Mouse (Mus musculus): Measurements from ENCODE around the gene Plekhs1. TPM values are rescaled to one million over a fixed set of nuclear protein-coding genes. Genes with fewer than 3 reads are reported as not detected.
A peak's percentile ranks its signal among the peaks of the same experiment; 100 is the strongest.

The Plekhs1 gene
- polyA plus RNA-seq (2012): not detected in 2 replicates

DNA sequence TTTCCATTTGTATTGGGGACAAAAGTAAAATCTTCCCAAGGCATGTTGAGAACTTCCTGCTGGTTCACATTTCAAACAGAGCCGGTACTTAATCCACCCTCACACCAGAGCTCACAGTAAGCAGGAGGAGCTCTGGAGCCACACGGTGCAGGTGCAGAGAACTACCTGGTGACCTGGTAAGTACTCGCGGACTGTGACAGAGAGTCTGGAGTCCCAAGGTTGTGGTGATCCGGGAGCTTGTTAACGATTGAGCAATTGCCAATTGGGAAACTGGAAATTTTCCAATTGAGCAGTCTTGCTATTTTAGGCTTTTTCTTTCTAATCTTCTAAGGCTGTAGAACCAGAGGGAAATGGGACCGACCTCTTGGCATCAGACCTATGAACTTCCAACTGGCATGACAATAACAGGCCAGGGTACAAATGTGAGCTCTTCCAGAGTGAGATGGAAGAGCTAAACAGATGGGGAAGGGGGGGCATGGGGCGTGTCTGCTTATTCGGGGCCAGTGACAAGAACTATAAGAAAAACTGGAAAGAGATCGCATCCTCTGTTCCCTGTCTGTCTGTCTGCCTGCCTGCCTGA, at the start of gene Plekhs1:
Plekhs1 (plus strand) TSS at position 119 of the 580 bp plus-strand sequence.
- TF ChIP-seq GATA1 (IDR thresholded peaks at IDR 0.05; ENCODE audit: low read length): no peak

- no peak for TF ChIP-seq GATA1 (IDR thresholded peaks at IDR 0.05; ENCODE audit: low read length)
Observed at GRCm38 (mm10) chr19:56418404-56418803, 43.0 kb upstream of the Plekhs1 start.

DNA sequence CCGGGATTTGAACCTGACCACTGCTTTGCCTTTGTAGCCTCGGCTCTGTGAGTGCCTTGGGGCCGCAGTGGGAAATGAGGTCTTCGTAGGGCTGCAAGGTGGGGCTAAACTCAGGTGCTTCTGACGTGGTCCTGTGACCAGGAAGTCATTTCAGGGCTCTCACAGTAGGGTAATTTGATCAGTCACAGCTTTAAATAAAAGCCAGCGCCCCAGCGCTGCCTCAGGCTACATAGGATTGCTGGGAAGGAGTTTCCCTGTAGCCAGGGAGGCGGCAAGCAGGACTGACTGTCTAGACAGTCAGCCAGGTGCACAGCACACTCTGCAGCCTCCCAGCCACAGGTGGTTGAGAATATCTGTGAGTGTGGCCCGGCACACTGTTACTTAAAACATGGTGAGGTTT, 42.0 kb upstream of the Plekhs1 start:
- TF ChIP-seq GATA1 (IDR thresholded peaks at IDR 0.05; ENCODE audit: low read length): no peak

DNA sequence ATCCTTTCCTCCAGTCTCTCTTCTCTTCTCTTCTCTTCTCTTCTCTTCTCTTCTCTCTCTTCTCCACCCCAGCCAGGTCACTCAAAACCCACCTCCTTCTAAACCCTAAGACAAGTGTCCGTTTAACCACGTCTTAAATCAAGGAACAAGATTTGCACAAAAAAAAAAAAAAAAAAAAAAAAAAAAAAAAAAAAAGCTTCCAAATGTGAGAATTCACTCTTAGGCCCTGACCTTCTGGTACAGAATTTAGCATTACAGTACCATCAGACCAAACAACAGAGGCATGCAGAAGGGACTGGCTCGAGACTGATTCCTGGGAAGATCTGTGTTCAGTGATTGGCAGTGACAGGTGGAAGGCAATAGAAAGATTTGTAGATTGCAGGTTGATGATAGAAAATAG, 41.1 kb upstream of the Plekhs1 start:
- no peak for TF ChIP-seq GATA1 (IDR thresholded peaks at IDR 0.05; ENCODE audit: low read length)

DNA sequence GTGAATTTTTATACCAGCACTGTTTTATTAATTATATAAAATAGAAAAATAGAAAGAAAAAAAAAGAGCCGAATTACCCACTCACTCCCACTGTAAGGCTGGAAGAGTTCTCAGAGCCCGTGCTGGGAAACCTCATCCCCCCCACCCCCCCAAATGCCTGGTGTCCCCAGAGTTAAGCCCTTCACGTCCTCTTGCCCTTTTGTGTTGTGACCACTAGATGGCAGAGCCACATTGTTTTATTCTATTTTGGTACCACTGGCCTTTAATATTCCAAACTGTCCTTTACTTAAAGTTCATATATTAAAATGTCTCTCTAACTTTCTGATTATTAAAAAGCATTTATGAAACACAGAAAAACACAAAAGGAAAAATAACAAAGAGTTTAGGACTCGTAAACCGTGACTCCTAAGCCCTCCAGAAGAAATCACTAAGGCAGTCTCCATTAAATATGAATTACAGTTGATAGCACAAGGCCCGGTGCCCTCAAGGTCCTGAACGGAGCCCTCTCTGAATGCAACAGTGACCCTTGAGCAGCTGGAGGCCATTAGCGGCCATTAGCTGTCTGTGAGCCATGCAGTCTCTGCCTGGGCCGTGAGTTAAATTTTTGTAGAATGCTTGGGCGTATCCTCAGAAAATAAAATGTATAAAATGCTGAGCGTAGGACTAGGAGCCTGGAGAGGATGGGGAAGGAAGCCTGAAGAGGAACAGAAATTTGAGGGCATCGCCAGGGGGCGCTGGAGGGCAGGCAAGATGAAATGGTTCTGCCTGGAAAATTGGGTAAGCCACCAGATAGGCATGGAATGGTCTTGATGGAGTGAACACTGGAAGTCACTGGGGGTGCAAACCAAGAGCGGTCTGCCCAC, 38.7 kb upstream of the Plekhs1 start:
- TF ChIP-seq GATA1 (IDR thresholded peaks at IDR 0.05; ENCODE audit: low read length): no peak

- TF ChIP-seq GATA1 (IDR thresholded peaks at IDR 0.05; ENCODE audit: low read length): no peak
Observed at GRCm38 (mm10) chr19:56423370-56423769, 38.1 kb upstream of the Plekhs1 start.

GRCm38 (mm10) chr19:56424606-56425395, 36.6 kb upstream of the Plekhs1 start:
- TF ChIP-seq GATA1 (IDR thresholded peaks at IDR 0.05; ENCODE audit: low read length): no peak

DNA sequence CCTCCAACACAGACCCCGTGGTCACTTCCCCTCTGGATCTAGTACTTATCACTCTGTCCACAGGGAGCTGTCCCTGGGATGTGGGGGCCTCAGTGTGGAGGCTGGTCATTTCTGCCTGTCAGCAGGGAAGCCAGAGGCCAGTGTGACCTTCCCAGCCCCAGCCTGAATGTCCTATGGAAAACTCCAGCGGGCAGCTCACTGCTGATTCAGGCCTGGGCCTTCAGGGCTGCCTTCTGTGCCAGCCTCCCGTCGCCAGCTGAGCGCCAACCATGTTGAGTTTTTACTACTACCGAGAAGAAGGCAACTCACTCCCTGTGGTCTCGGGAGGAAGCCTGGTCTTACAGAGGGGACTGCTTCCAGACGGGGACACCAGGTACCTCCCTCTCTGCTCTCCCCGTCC, 35.9 kb upstream of the Plekhs1 start:
- no peak for TF ChIP-seq GATA1 (IDR thresholded peaks at IDR 0.05; ENCODE audit: low read length)

GRCm38 (mm10) chr19:56430369-56430768, 31.1 kb upstream of the Plekhs1 start:
- no peak for TF ChIP-seq GATA1 (IDR thresholded peaks at IDR 0.05; ENCODE audit: low read length)

GRCm38 (mm10) chr19:56432706-56433105, 28.7 kb upstream of the Plekhs1 start:
- TF ChIP-seq GATA1 (IDR thresholded peaks at IDR 0.05; ENCODE audit: low read length): no peak

GRCm38 (mm10) chr19:56433581-56433980, 27.9 kb upstream of the Plekhs1 start:
- TF ChIP-seq GATA1 (IDR thresholded peaks at IDR 0.05; ENCODE audit: low read length): no peak

DNA sequence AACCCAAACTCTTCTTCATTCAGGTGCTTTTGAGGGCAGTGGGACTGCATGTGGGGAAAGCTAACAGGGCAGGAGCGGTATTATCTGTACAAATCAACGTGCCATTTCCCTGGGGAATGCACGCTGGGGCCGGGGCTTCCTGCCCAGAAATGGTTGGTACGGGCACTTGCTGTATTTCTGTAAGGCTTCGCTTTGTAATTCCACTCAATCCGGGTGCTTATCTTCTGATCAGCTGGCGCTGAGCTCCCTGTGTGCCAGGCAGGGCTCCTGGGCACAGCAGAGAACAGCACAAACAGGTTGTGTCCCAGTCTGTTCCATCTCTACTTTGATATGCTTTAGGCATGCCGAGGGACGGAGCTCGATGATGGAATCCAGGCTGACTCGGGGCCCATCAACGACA, 25.1 kb upstream of the Plekhs1 start:
- TF ChIP-seq GATA1 (IDR thresholded peaks at IDR 0.05; ENCODE audit: low read length): no peak

DNA sequence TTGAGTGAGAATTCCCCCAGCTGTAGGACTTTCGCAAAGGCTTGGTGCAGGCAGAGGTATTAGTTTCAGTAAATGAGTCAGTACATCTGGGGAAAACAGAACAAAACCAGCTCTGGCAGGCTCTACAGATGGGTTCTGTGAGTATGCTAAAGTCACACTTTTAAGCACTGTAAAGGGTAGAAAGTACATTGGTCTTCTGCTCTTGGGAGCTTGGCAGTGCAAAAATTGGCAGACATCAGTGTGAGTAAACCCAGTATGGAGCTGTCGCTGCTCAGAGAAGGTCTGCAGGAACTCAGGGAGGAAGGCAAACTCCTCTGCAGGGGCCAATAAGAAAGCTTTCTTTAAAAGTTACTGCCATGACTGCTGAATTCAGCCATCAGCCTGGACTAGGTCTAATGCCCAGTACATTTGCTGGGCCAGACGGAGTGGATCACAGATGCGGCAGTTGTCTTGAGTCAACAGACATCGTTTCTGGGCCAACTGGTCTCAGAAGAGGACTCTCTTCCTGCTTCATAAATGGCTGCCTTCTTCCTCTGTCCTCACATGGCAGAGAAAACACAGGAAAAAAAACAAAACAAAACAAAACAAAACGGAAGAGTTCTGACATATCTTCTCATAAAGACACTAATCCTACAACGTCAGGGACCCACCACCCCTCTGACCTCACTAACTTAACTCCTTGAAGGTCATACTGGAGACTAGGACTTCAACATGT, 22.9 kb upstream of the Plekhs1 start:
- TF ChIP-seq GATA1 (IDR thresholded peaks at IDR 0.05; ENCODE audit: low read length): no peak

GRCm38 (mm10) chr19:56439072-56439434, 22.4 kb upstream of the Plekhs1 start:
- peak; percentile 97 for TF ChIP-seq GATA1 (IDR thresholded peaks at IDR 0.05; ENCODE audit: low read length)

DNA sequence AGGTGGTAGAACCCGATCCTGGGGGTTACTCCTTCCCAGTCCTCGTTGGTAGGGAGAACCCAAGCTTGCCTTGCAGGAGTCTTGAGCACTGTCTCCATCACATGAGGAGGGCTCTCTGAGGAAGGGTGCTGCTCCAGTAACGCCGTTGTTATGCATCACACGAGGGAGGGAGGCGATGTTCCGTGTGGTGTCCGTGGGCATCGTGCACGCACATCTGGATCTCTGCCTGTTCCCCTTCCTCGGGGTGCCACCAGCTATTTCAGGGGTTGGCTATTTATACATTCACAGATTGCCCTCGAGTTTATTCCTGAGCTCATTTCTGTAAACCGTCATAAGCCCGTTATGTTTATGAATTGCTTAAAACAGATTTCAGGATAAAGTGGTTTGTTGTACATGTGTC, 18.0 kb upstream of the Plekhs1 start:
- TF ChIP-seq GATA1 (IDR thresholded peaks at IDR 0.05; ENCODE audit: low read length): no peak

DNA sequence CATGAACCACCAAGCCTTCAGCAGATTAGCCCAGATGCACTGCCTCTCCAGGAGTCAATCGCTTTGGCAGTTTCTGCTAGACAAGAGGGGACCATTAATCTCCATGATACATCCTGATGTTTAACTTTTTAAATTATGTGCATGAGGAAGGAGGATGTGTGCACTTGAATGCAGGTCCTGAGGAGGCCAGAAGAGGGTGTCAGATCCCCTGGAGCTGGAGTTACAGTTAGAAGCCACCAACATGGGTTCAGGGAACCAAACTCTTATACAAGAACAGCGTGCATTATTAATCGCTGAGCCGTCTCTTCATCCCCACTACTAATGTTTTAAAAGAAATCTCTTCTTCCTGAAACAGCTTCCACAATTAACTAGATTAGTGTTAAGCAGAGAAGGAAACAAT, 12.7 kb upstream of the Plekhs1 start:
- no peak for TF ChIP-seq GATA1 (IDR thresholded peaks at IDR 0.05; ENCODE audit: low read length)

All from G1E-ER4 (cell line).